Mouse (Mus musculus) c-Kit-positive CD71-positive TER-119-positive erythroid progenitor cells, embryonic 14.5 days (primary cell): Measurements from ENCODE around the gene Pex13.
"Not testable (repeated sequence)": the region's sequence is repeated elsewhere in the genome, so short reads cannot be mapped to it uniquely, and the experiment has no call there.

ENCODE experiments used
- DNase-seq: peaks from one replicate; pipeline ENCODE4 v3.0.0-alpha.2; 2013; ENCODE audit warnings: low spot score

Pex13 gene

DNA sequence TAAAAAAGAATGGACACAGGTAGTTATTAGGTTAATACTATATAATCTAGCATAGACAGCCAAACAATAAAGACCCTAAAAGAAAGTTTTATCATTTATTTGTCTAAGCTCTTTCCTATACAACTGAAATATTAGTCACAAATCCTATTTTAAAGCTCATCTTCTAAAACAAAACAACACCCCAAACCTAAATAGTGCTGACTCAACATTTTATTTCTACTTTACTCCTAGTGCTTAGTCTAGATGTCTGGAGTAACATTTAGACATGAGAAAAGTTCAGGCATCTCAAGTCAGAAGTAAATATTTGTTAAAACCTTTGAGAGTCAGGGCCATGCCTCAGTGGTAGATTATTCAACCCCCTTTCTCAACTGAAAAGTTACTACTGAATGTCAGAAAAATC is 18.3 kb downstream of the Pex13 start:
- no peak for DNase-seq

GRCm38 (mm10) chr11:23634573-23634972 is 31.2 kb downstream of the Pex13 start:
- no peak for DNase-seq

- DNase-seq: no peak
Observed at GRCm38 (mm10) chr11:23633879-23634215, 31.9 kb downstream of the Pex13 start.

DNA sequence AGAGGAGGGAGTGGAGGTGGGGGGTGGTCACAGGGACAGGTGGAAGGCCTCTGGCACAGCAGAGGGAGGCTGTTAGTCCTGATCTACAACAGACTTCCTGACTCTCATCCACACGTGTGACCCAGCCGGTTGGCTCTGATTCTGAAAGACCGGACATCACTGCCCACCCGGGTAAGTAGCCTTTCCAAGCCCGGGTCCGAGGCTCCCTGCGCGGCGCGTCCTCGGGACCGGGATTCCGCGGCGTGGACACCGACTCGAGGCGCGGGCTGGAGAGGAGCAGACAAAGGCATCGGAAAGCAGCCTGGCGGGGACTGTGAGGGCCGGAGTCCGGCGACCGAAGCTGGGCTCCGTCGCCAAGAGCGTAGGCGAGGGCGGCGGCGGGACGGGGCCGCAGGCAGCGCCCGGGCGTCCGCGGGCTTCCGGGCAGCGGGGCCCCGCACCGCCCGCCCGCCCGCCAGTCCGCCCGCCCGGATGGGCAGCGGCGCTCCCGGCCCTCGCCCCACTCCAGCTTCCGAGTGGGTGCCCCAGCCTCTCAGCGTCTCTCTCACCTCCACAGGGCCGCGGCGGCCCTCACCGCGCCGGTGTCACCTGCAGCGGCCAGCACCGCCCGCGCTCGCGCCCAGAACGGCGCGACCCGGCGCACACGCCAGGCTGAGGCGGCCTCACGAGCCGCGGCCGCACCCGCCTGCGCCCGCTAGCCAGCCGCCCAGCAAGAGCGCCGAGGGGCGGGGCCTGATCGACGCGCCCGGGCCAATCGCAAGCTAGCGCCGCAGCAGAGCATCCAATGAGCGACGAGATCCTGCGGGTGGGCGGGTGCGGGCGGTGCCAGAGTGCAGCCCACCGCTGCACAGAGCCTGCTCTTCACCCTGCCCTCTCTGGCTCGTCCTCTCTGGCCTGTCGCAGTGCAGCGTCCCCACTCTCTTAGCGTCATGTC is 32.5 kb downstream of the Pex13 start, which contains the start of gene 0610010F05Rik:
TSS of gene 0610010F05Rik (minus strand) at position 695 of the 934 bp plus-strand sequence.
- peak; percentile 91 for DNase-seq

DNA sequence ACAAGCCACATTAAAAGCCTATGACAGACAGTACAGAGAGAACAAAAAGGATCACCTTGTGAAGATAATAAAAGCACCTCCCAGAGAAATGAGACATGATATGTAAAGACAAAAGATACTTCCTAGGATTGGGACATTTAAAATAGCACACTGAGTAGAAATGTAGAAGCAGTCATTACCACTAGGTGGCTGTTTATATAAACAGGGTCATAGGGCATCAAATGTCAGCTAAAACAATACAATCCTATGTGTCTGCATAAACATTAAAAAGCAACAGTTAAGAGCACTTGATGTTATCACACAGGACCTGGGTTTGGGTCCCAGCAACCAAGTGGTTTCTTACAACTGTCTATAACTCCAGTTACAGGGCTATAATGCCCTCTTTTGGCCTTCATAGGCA is 35.1 kb downstream of the Pex13 start:
- no peak for DNase-seq

DNA sequence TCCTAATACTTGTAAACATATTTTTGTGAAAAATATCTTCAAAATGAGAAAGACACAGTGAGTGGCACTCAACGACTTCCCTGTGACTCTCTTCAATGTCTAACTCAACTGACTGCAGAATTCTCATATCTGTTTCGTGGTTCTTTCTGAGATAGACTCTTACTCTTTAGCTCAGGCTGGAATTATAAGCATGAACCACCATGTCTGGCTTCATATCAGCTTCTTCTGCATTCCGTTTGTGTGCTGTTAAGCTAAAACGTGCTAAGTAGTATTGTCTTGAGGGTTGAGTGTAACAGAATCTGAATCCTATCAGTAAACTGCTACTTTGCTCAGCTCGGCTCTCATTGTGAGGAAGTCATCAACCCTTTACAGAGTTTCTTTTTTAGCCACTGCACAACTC is 46.8 kb downstream of the Pex13 start:
- DNase-seq: no peak

DNA sequence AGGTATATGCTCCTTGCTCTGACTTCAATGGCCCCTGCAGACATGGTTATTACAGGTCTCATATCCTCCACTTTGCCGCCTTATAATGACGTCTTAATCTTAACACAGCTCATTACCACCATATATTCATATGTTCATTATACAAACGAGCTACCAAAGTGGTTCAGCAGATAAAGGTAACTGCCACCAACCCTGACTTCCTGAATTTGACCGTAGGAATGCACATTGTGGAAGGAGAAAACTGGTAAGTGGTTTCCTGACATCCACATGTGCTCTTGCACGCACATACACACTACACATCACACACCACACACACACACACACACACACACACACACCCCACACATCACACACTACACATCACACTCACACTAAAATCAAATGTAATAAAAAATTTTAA is 51.2 kb downstream of the Pex13 start:
- DNase-seq: no peak

DNA sequence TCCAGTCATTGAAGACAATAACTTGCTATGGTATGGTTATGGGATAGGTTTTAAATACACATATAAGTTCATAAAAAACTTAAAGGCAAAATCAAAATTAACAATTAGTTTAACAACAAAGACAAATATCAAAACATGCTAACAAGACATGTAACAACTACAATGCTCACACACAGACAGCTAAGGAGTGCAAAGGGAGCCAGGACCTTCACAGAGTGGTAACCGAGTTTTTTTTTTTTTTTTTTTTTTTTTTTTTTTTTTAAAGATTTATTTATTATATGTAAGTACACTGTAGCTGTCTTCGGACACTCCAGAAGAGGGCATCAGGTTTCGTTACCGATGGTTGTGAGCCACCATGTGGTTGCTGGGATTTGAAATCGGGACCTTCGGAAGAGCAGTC is 58.5 kb downstream of the Pex13 start:
- DNase-seq: not testable (repeated sequence)
